Mouse (Mus musculus): ENCODE results near the gene 4930579F01Rik. TPM values are rescaled to one million over a fixed set of nuclear protein-coding genes. Genes with fewer than 3 reads are reported as not detected.

4930579F01Rik gene
- polyA plus RNA-seq, 1 experiment from 2014 or later = not detected

- no peaks in the 10 kb centered on the region for H3K27me3 ChIP-seq (replicated peaks; ENCODE audit: insufficient read depth, low read length)
- WGBS = 64% methylated on average over 5 of the region's 5 CpGs
- no peak overlapping the region for H3K4me2 ChIP-seq (replicated peaks; ENCODE audit: low read depth, low read length)
- no peak overlapping the region for H3K27ac ChIP-seq (ENCODE audit: low read length)
- DNase-seq (ENCODE audit: low spot score) = no peak
- no peak overlapping the region for H3K4me3 ChIP-seq (ENCODE audit: low read depth, low read length)
- no peak for ATAC-seq
- H3K9ac ChIP-seq (replicated peaks; ENCODE audit: low read depth) = no peak overlapping the region
- no peaks in the 10 kb centered on the region for H3K4me1 ChIP-seq (ENCODE audit: insufficient read depth, low read depth, low read length)
- no peaks in the 10 kb centered on the region for H3K36me3 ChIP-seq (ENCODE audit: insufficient read depth, low read length)
- no peaks in the 10 kb centered on the region for H3K9me3 ChIP-seq (ENCODE audit: low read length)
- TF ChIP-seq CTCF (IDR thresholded peaks at IDR 0.05) (no peak), EP300 (IDR thresholded peaks at IDR 0.05) (no peak)
Measured at GRCm38 (mm10) chr3:138210432-138211075, 16.9 kb upstream of the 4930579F01Rik start.

GRCm38 (mm10) chr3:138208821-138209220 lies 15.2 kb upstream of the 4930579F01Rik start:
- H3K4me2 ChIP-seq (replicated peaks; ENCODE audit: low read depth, low read length) = no peak overlapping the region

DNA sequence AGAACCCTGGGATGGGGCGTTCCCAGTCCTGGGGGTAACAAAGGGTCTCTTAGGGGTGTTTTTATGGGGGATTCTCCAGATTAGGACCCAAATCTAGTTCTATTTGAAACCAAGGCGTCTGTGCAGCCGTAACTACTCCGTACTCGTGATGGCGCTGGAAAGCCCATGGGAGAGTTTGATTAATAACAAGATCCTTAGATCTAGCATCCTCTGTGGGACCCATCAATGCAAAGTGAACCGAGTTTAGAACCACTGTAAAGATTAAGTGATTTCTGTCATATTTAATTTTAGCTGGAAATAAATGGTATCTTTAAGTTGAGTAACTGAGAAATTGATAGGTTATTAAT lies 5.1 kb upstream of the 4930579F01Rik start:
- Histone ChIP-seq H3K9ac (replicated peaks; ENCODE audit: low read depth) (no peak overlapping the region), H3K9me3 (ENCODE audit: low read length) (no peaks in the 10 kb centered on the region), H3K36me3 (ENCODE audit: insufficient read depth, low read length) (no peaks in the 10 kb centered on the region), H3K4me2 (replicated peaks; ENCODE audit: low read depth, low read length) (peak overlapping the region; percentile 38; the same call in 1 of the 2 replicates), H3K27me3 (replicated peaks; ENCODE audit: insufficient read depth, low read length) (no peaks in the 10 kb centered on the region), H3K27ac (ENCODE audit: low read length) (no peak overlapping the region), H3K4me3 (ENCODE audit: low read depth, low read length) (no peak overlapping the region), H3K4me1 (ENCODE audit: insufficient read depth, low read depth, low read length) (no peaks in the 10 kb centered on the region)
- 71% methylated on average over 7 of the region's 7 CpGs for WGBS
- DNase-seq (ENCODE audit: low spot score) (no peak), ATAC-seq (no peak)
- TF ChIP-seq EP300 (IDR thresholded peaks at IDR 0.05) (no peak), CTCF (IDR thresholded peaks at IDR 0.05) (no peak)

More at GRCm38 (mm10) chr3:138208821-138209220, 15.2 kb upstream of the 4930579F01Rik start:
- ATAC-seq (no peak), DNase-seq (ENCODE audit: low spot score) (no peak)
- no peaks in the 10 kb centered on the region for H3K36me3 ChIP-seq (ENCODE audit: insufficient read depth, low read length)
- H3K9me3 ChIP-seq (ENCODE audit: low read length) = no peaks in the 10 kb centered on the region
- no peak overlapping the region for H3K9ac ChIP-seq (replicated peaks; ENCODE audit: low read depth)
- TF ChIP-seq CTCF (IDR thresholded peaks at IDR 0.05) (no peak), EP300 (IDR thresholded peaks at IDR 0.05) (no peak)
- no peak overlapping the region for H3K4me3 ChIP-seq (ENCODE audit: low read depth, low read length)
- H3K27me3 ChIP-seq (replicated peaks; ENCODE audit: insufficient read depth, low read length) = no peaks in the 10 kb centered on the region
- H3K4me1 ChIP-seq (ENCODE audit: insufficient read depth, low read depth, low read length) = no peaks in the 10 kb centered on the region
- WGBS = 88% methylated on average over 3 of the region's 3 CpGs
- H3K27ac ChIP-seq (ENCODE audit: low read length) = no peak overlapping the region

DNA sequence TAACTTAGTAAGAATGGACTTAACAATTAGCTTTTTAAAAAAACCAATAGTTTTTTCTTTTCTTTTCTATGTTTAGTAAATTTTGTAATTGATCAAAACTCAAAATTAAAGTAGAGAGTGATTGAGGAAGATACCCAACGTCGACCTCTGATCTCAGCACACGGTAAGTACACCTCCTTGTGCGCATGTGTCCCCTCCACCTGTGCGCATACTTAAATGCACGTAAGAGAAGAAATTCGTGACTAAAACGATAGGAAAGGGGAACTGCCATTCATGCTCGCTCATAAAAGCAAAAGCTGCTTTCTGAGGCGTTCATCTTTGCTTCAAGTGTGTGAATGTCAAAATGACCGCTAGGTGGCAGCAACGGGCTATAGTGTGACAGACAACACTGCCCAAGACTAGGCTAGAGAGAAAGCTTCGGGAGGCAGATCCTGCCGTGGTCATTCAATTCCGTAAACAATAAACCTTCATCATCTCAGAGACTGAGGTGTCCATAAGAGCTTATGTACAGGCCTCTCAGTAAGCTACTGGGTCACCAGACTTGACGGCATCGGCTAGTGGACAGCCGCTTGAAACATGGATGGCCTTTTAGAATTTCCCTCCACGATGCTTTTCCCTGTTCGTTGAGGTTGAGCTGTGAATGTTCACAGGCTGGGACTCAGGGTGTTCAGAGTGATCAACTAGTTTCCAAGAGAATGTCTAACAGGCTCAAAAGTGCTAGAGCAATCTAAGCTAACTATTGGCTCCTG lies 4.5 kb upstream of the 4930579F01Rik start:
- TF ChIP-seq CTCF (IDR thresholded peaks at IDR 0.05) (peak; percentile 95), EP300 (IDR thresholded peaks at IDR 0.05) (no peak)
- no peak overlapping the region for H3K9ac ChIP-seq (replicated peaks; ENCODE audit: low read depth)
- WGBS = 20% methylated on average over 20 of the region's 20 CpGs
- H3K27ac ChIP-seq (ENCODE audit: low read length) = no peak overlapping the region
- H3K4me3 ChIP-seq (ENCODE audit: low read depth, low read length) = no peak overlapping the region; the same call in 1 of the 2 replicates
- no peaks in the 10 kb centered on the region for H3K4me1 ChIP-seq (ENCODE audit: insufficient read depth, low read depth, low read length)
- H3K9me3 ChIP-seq (ENCODE audit: low read length) = no peaks in the 10 kb centered on the region
- H3K27me3 ChIP-seq (replicated peaks; ENCODE audit: insufficient read depth, low read length) = no peaks in the 10 kb centered on the region
- ATAC-seq (peak; percentile 83), DNase-seq (ENCODE audit: low spot score) (peak; percentile 90)
- H3K36me3 ChIP-seq (ENCODE audit: insufficient read depth, low read length) = no peaks in the 10 kb centered on the region
- H3K4me2 ChIP-seq (replicated peaks; ENCODE audit: low read depth, low read length) = peak overlapping the region; percentile 38

DNA sequence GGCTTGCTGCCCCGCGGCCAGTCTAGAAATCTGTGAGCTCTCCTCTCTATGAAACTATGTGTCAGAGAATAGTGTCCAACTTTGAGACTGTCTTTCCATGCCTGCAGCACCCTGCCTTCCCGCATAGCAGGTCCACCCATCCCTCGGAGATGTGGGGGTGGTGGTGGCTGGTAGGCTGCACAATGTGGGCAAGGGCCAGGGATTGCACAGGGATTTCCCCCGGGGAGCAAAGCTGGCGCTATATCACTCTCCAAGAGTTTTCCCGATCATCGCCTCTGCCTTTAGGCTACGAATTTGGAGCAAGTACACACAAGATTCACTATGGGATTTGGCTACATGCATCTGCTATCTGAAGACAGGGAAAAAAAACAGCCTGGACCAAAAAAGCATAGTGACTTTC lies 3.9 kb upstream of the 4930579F01Rik start:
- Histone ChIP-seq H3K9ac (replicated peaks; ENCODE audit: low read depth) (no peak overlapping the region), H3K4me1 (ENCODE audit: insufficient read depth, low read depth, low read length) (no peaks in the 10 kb centered on the region), H3K36me3 (ENCODE audit: insufficient read depth, low read length) (no peaks in the 10 kb centered on the region), H3K4me2 (replicated peaks; ENCODE audit: low read depth, low read length) (peak overlapping the region; percentile 38; the same call in 1 of the 2 replicates), H3K27me3 (replicated peaks; ENCODE audit: insufficient read depth, low read length) (no peaks in the 10 kb centered on the region), H3K9me3 (ENCODE audit: low read length) (no peaks in the 10 kb centered on the region), H3K4me3 (ENCODE audit: low read depth, low read length) (no peak overlapping the region), H3K27ac (ENCODE audit: low read length) (no peak overlapping the region)
- WGBS = 56% methylated on average over 9 of the region's 9 CpGs
- ATAC-seq (no peak), DNase-seq (ENCODE audit: low spot score) (no peak)
- TF ChIP-seq CTCF (IDR thresholded peaks at IDR 0.05) = no peak
- TF ChIP-seq EP300 (IDR thresholded peaks at IDR 0.05) = no peak

GRCm38 (mm10) chr3:138197093-138197492 lies 3.5 kb upstream of the 4930579F01Rik start:
- H3K36me3 ChIP-seq (ENCODE audit: insufficient read depth, low read length) = no peaks in the 10 kb centered on the region
- TF ChIP-seq CTCF (IDR thresholded peaks at IDR 0.05) = no peak
- TF ChIP-seq EP300 (IDR thresholded peaks at IDR 0.05) = no peak
- H3K9me3 ChIP-seq (ENCODE audit: low read length) = no peaks in the 10 kb centered on the region
- no peak overlapping the region for H3K9ac ChIP-seq (replicated peaks; ENCODE audit: low read depth)
- DNase-seq (ENCODE audit: low spot score) = no peak
- no peak for ATAC-seq
- H3K4me3 ChIP-seq (ENCODE audit: low read depth, low read length) = no peak overlapping the region
- WGBS = 82% methylated on average over 14 of the region's 14 CpGs
- H3K27ac ChIP-seq (ENCODE audit: low read length) = no peak overlapping the region
- no peaks in the 10 kb centered on the region for H3K27me3 ChIP-seq (replicated peaks; ENCODE audit: insufficient read depth, low read length)
- no peak overlapping the region for H3K4me2 ChIP-seq (replicated peaks; ENCODE audit: low read depth, low read length)
- no peaks in the 10 kb centered on the region for H3K4me1 ChIP-seq (ENCODE audit: insufficient read depth, low read depth, low read length)

All from lung, postnatal 0 days (tissue).